Mouse (Mus musculus) CH12.LX (cell line): Measurements from ENCODE around the gene Map2k7. TPM values are rescaled to one million over a fixed set of nuclear protein-coding genes. Genes with fewer than 3 reads are reported as not detected.

ENCODE experiments used
- DNase-seq: peaks from one replicate; pipeline ENCODE4 v3.0.0-alpha.2; 2013; ENCODE audit errors: extremely low read depth
- H3K27ac ChIP-seq: 2 replicates; pipeline ENCODE4 v1.5.1; 2012; ENCODE audit warnings: low read depth, mild to moderate bottlenecking, control low read depth, moderate library complexity; ENCODE audit not compliant: insufficient read depth
- H3K27me3 ChIP-seq: replicated peaks from 2 replicates; pipeline ENCODE3; 2012; ENCODE audit warnings: inconsistent platforms
- H3K36me3 ChIP-seq, 2 experiments: replicated peaks in 1 of 2; 2 replicates each; pipeline versions ENCODE3 to v1.6.1; 2012; ENCODE audit warnings: inconsistent platforms in 1 of 2, low read length in 1 of 2, mild to moderate bottlenecking in 1 of 2, mixed read lengths in 1 of 2, moderate library complexity in 1 of 2; ENCODE audit not compliant: control insufficient read depth in 1 of 2, insufficient read depth in 1 of 2
- H3K4me1 ChIP-seq, 2 experiments: 2 replicates each; pipeline ENCODE4 v1.6.1; 2012; ENCODE audit warnings: inconsistent platforms in 1 of 2, moderate library complexity in 1 of 2; ENCODE audit not compliant: insufficient read depth in 2 of 2, control insufficient read depth in 1 of 2
- H3K4me2 ChIP-seq: 2 replicates; pipeline ENCODE4 v1.6.1; 2012; ENCODE audit warnings: low read depth, mild to moderate bottlenecking, control low read depth; ENCODE audit not compliant: poor library complexity, insufficient read depth, severe bottlenecking
- H3K4me3 ChIP-seq, 3 experiments: fragments of 150-350 bp in 1 of 3; sonication (generic) in 1 of 3; replicated peaks in 1 of 3; 2 replicates each; pipeline versions ENCODE3 to v1.5.1; 2011 to 2012; ENCODE audit warnings: low read depth in 2 of 3, low read length in 2 of 3, mild to moderate bottlenecking in 2 of 3, moderate library complexity in 2 of 3, control low read depth in 1 of 3, improper control_type of control experiment in 1 of 3, inconsistent platforms in 1 of 3, mixed read lengths in 1 of 3; ENCODE audit not compliant: poor library complexity in 1 of 3
- H3K79me2 ChIP-seq: replicated peaks from 2 replicates; pipeline ENCODE4 v1.6.1; 2012; ENCODE audit warnings: mild to moderate bottlenecking, moderate library complexity; ENCODE audit not compliant: control insufficient read depth, poor library complexity, insufficient read depth, severe bottlenecking; ENCODE audit errors: extremely low read depth
- H3K9ac ChIP-seq: 2 replicates; pipeline ENCODE4 v1.6.1; 2012; ENCODE audit warnings: low read depth, mild to moderate bottlenecking, control low read depth, moderate library complexity; ENCODE audit not compliant: insufficient read depth
- H3K9me3 ChIP-seq: replicated peaks from 2 replicates; pipeline ENCODE3; 2012; ENCODE audit warnings: low read length, inconsistent platforms, mixed read lengths
- BHLHE40 ChIP-seq: IDR thresholded peaks from 2 replicates; pipeline ENCODE4 v1.6.1; 2011; ENCODE audit warnings: mild to moderate bottlenecking, low read depth, low read length, improper control_type of control experiment
- CHD2 ChIP-seq: IDR thresholded peaks from 2 replicates; pipeline ENCODE4 v1.6.1; 2011; ENCODE audit warnings: low read length, improper control_type of control experiment
- GABPA ChIP-seq: IDR thresholded peaks from 2 replicates; pipeline ENCODE4 v1.6.1; 2012; ENCODE audit warnings: low read depth, low read length, improper control_type of control experiment, inconsistent platforms; ENCODE audit not compliant: insufficient replicate concordance
- HCFC1 ChIP-seq: IDR thresholded peaks from 2 replicates; pipeline ENCODE4 v1.6.1; 2012; ENCODE audit warnings: low read depth, mild to moderate bottlenecking, inconsistent platforms, low read length, improper control_type of control experiment
- JUND ChIP-seq: conservative IDR thresholded peaks from 2 replicates; pipeline ENCODE4 v1.6.1; 2011; ENCODE audit warnings: low read depth, low read length, improper control_type of control experiment
- KAT2A ChIP-seq: IDR thresholded peaks from 2 replicates; pipeline ENCODE4 v1.6.1; 2012; ENCODE audit warnings: low read length, improper control_type of control experiment, inconsistent platforms; ENCODE audit not compliant: insufficient replicate concordance
- MEF2A ChIP-seq: IDR thresholded peaks from 2 replicates; pipeline ENCODE4 v1.6.1; 2014; ENCODE audit warnings: low read depth, mild to moderate bottlenecking, inconsistent platforms, low read length, improper control_type of control experiment, borderline replicate concordance
- NRF1 ChIP-seq: IDR thresholded peaks from 2 replicates; pipeline ENCODE4 v1.6.1; 2014; ENCODE audit warnings: low read depth, mild to moderate bottlenecking, inconsistent platforms, low read length, improper control_type of control experiment, moderate library complexity
- PAX5 ChIP-seq: IDR thresholded peaks from 2 replicates; pipeline ENCODE4 v1.6.1; 2012; ENCODE audit warnings: low read length, inconsistent platforms, mixed read lengths
- POLR2A ChIP-seq: IDR thresholded peaks from 2 replicates; pipeline ENCODE4 v1.6.1; 2011; ENCODE audit warnings: low read depth, mild to moderate bottlenecking, improper control_type of control experiment, low read length
- POLR2AphosphoS2 ChIP-seq: IDR thresholded peaks from 2 replicates; pipeline ENCODE4 v1.6.1; 2011; ENCODE audit warnings: low read depth, low read length, improper control_type of control experiment
- RAD21 ChIP-seq: IDR thresholded peaks from 2 replicates; pipeline ENCODE4 v1.6.1; 2011; ENCODE audit warnings: low read depth, mild to moderate bottlenecking, low read length, improper control_type of control experiment, moderate library complexity
- RCOR1 ChIP-seq: conservative IDR thresholded peaks from 2 replicates; pipeline ENCODE4 v1.6.1; 2012; ENCODE audit warnings: low read depth, mild to moderate bottlenecking, inconsistent platforms, low read length, improper control_type of control experiment
- SIN3A ChIP-seq: IDR thresholded peaks from 2 replicates; pipeline ENCODE4 v1.6.1; 2012; ENCODE audit warnings: low read length, improper control_type of control experiment, inconsistent platforms
- UBTF ChIP-seq: IDR thresholded peaks from 2 replicates; pipeline ENCODE4 v1.6.1; 2012; ENCODE audit warnings: low read depth, mild to moderate bottlenecking, inconsistent platforms, low read length, improper control_type of control experiment, moderate library complexity
- USF1 ChIP-seq: IDR thresholded peaks from 2 replicates; pipeline ENCODE4 v1.6.1; 2014; ENCODE audit warnings: low read depth, mild to moderate bottlenecking, inconsistent platforms, low read length, improper control_type of control experiment
- USF2 ChIP-seq: conservative IDR thresholded peaks from 2 replicates; pipeline ENCODE4 v1.6.1; 2011; ENCODE audit warnings: low read depth, low read length, improper control_type of control experiment
- ZKSCAN1 ChIP-seq: IDR thresholded peaks from 2 replicates; pipeline ENCODE4 v1.6.1; 2012; ENCODE audit warnings: low read depth, inconsistent platforms, low read length, improper control_type of control experiment, borderline replicate concordance
- dilution Hi-C: fragments of 300-500 bp; cut with MboI; formaldehyde crosslinking; loops from 2 replicates; pipeline ENCODE4 v1.14.3; 2020; ENCODE audit warnings: low sequenced_read_pairs; ENCODE audit not compliant: extremely low pct_unique_long_range_greater_than_20kb, extremely low pct_ligation_motif_present
- in situ Hi-C: fragments of 300-500 bp; cut with MboI; formaldehyde crosslinking; loops from 3 replicates; pipeline ENCODE4 v1.14.3; 2019; ENCODE audit warnings: low sequenced_read_pairs, low pct_ligation_motif_present, low pct_unique_long_range_greater_than_20kb, mixed read lengths
- polyA plus RNA-seq: library from polyadenylated mRNA; unstranded; fragments of >175 nt; gene quantifications from 2 replicates; pipeline ENCODE4 v1.2.1, GENCODE M21; 2012; ENCODE audit warnings: low read depth; ENCODE audit not compliant: insufficient read length
- total RNA-seq, 2 experiments: library from RNA; depleted of rRNA; stranded (reverse); fragments of 300-350 nt in 1 of 2; fragments of >200 nt in 1 of 2; gene quantifications; 2 replicates each; pipeline ENCODE4 v1.2.3; 2012 to 2014

The Map2k7 gene
- total and polyA plus RNA-seq, 3 experiments, result 11.8 to 74.0 (median 18.1) TPM

GRCm38 (mm10) chr8:4206182-4207015 lies 32.1 kb upstream of the Map2k7 start:
- H3K27ac ChIP-seq, result no peak overlapping the region
- peaks cover 2% of the 10 kb centered on the region for H3K9me3 ChIP-seq
- H3K27me3 ChIP-seq, result no peaks in the 10 kb centered on the region
- H3K79me2 ChIP-seq, result no peaks in the 10 kb centered on the region
- H3K36me3 ChIP-seq, result peaks cover 0 to 12% of the 10 kb centered on the region in 2 experiments
- H3K4me3 ChIP-seq, result no peak overlapping the region
- DNase-seq, result no peak
- in situ Hi-C loops, result no loop called here
- no peak overlapping the region for H3K4me2 ChIP-seq
- no peaks in the 10 kb centered on the region for H3K4me1 ChIP-seq
- TF ChIP-seq GABPA (no peak), MEF2A (no peak), NRF1 (no peak), BHLHE40 (no peak)
- no peak overlapping the region for H3K9ac ChIP-seq
- dilution Hi-C loops, result no loop called here

- in situ Hi-C loops (no loop called here), dilution Hi-C loops (no loop called here)
- Histone ChIP-seq H3K27ac (no peak overlapping the region), H3K27me3 (no peaks in the 10 kb centered on the region), H3K36me3 (peaks cover 0 to 12% of the 10 kb centered on the region in 2 experiments), H3K79me2 (no peaks in the 10 kb centered on the region), H3K4me2 (no peak overlapping the region), H3K9me3 (peaks cover 2% of the 10 kb centered on the region), H3K4me3 (no peak overlapping the region), H3K4me1 (no peaks in the 10 kb centered on the region), H3K9ac (no peak overlapping the region)
- DNase-seq, result no peak
- TF ChIP-seq HCFC1 (no peak), POLR2AphosphoS2 (no peak), RAD21 (no peak), JUND (no peak), CHD2 (no peak), SIN3A (no peak), UBTF (no peak), RCOR1 (no peak), PAX5 (no peak), POLR2A (no peak), GABPA (no peak), NRF1 (no peak), ZKSCAN1 (no peak), KAT2A (no peak), MEF2A (no peak), USF2 (no peak), USF1 (no peak)
These were observed 31.6 kb upstream of the Map2k7 start for GRCm38 (mm10) chr8:4207016-4207350.
